Mouse (Mus musculus) ES-E14 (cell line): ENCODE measurements at regions not wholly inside any gene's neighbourhood (a gene's known extent, or its start where the extent isn't known, plus 50 kb on each side); places are given as distances from the start of the nearest gene placed in this dataset.

ENCODE experiments used
- DNase-seq: peaks from one replicate; pipeline ENCODE4 v3.0.0-alpha.2; 2013; ENCODE audit warnings: low read depth, low spot score
- H3K27ac ChIP-seq: 2 replicates; pipeline ENCODE4 v1.5.1; 2012; ENCODE audit warnings: low read depth, mild to moderate bottlenecking, low read length, moderate library complexity, mixed read lengths; ENCODE audit not compliant: poor library complexity, insufficient read depth, severe bottlenecking
- H3K36me3 ChIP-seq: 2 replicates; pipeline ENCODE4 v1.6.1; 2012; ENCODE audit warnings: mild to moderate bottlenecking, low read length, moderate library complexity, mixed read lengths; ENCODE audit not compliant: control insufficient read depth, poor library complexity, insufficient read depth, severe bottlenecking
- H3K4me1 ChIP-seq, 2 experiments: fragments of 150-350 bp in 1 of 2; sonication (generic) in 1 of 2; 2 replicates each; pipeline ENCODE4 v1.6.1; 2012; ENCODE audit warnings: low read length in 2 of 2, mild to moderate bottlenecking in 1 of 2, mixed read lengths in 1 of 2; ENCODE audit not compliant: control insufficient read depth in 2 of 2, insufficient read depth in 2 of 2, poor library complexity in 1 of 2
- H3K4me3 ChIP-seq, 2 experiments: fragments of 150-350 bp in 1 of 2; sonication (generic) in 1 of 2; 2 replicates each; pipeline ENCODE4 v1.5.1; 2012; ENCODE audit warnings: low read length in 2 of 2, low read depth in 1 of 2, mild to moderate bottlenecking in 1 of 2, mixed read lengths in 1 of 2; ENCODE audit not compliant: insufficient read depth in 1 of 2, poor library complexity in 1 of 2, severe bottlenecking in 1 of 2
- H3K9ac ChIP-seq: 2 replicates; pipeline ENCODE4 v1.6.1; 2012; ENCODE audit warnings: low read depth, mild to moderate bottlenecking, low read length, mixed read lengths; ENCODE audit not compliant: poor library complexity, insufficient read depth, severe bottlenecking
- H3K9me3 ChIP-seq: fragments of 150-350 bp; sonication (generic); 2 replicates; pipeline ENCODE4 v1.6.1; 2012; ENCODE audit warnings: low read depth, mild to moderate bottlenecking, low read length; ENCODE audit not compliant: control insufficient read depth, insufficient read depth
- CHD2 ChIP-seq: IDR thresholded peaks from 2 replicates; pipeline ENCODE4 v1.6.1; 2014; ENCODE audit warnings: mild to moderate bottlenecking, low read depth, low read length, inconsistent platforms
- HCFC1 ChIP-seq: IDR thresholded peaks from 2 replicates; pipeline ENCODE4 v1.6.1; 2012; ENCODE audit warnings: low read length, inconsistent platforms, borderline replicate concordance; ENCODE audit not compliant: insufficient read depth
- MAFK ChIP-seq: IDR thresholded peaks from 2 replicates; pipeline ENCODE4 v1.6.1; 2014; ENCODE audit warnings: mild to moderate bottlenecking, low read depth, low read length, inconsistent platforms; ENCODE audit not compliant: insufficient read depth
- ZC3H11A ChIP-seq: IDR thresholded peaks from 2 replicates; pipeline ENCODE4 v1.6.1; 2012; ENCODE audit warnings: low read depth, mild to moderate bottlenecking, inconsistent platforms, low read length, borderline replicate concordance
- ZNF384 ChIP-seq: IDR thresholded peaks from 2 replicates; pipeline ENCODE4 v1.6.1; 2012; ENCODE audit warnings: low read depth, low read length, inconsistent platforms
- in situ Hi-C, 2 experiments: fragments of 600-800 bp; cut with MboI; formaldehyde crosslinking; loops; one replicate each; pipeline ENCODE4 v1.15.1; 2025; ENCODE audit warnings: low sequenced_read_pairs in 2 of 2, inconsistent platforms in 1 of 2; ENCODE audit not compliant: unreplicated experiment in 2 of 2

DNA sequence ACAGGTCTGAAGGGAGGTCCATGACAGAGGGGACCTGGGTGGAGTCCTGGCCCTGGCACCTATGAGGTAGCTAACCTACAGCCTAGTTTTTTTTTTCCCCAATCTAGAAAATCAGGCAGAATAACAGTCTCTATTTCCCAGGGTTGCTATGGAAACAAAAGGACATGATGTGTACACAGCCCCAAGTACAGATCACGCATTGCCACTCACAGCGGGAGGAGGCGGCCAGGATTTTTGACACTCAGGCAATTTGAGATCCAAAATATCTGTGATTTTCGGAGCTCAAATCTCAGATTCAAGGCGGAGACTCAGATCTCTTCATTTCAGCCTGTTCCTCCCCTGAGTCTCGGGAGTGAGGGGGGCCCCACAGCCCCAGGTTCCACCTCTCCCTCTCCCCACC, 318.7 kb downstream of the Matn1 start:
- H3K9ac ChIP-seq = no peak overlapping the region
- no peak for TF ChIP-seq CHD2
- no peak for TF ChIP-seq ZC3H11A
- no peak for TF ChIP-seq MAFK
- TF ChIP-seq ZNF384 = no peak
- TF ChIP-seq HCFC1 = no peak
- no peak for DNase-seq
- no peaks in the 10 kb centered on the region for H3K9me3 ChIP-seq
- H3K36me3 ChIP-seq = no peaks in the 10 kb centered on the region
- no peak overlapping the region for H3K27ac ChIP-seq
- H3K4me3 ChIP-seq = no peak overlapping the region
- 0 out of 4 replicates have a peak, but pooled peaks cover 0 to 2% of the 10 kb centered on the region in 2 experiments for H3K4me1 ChIP-seq
- in situ Hi-C loops = loop anchor here in 1 of 2 experiments (25.0 kb wide), 1 partner anchor 574 kb away; the partner anchor contains the start of genes Mecr and Ptpru

DNA sequence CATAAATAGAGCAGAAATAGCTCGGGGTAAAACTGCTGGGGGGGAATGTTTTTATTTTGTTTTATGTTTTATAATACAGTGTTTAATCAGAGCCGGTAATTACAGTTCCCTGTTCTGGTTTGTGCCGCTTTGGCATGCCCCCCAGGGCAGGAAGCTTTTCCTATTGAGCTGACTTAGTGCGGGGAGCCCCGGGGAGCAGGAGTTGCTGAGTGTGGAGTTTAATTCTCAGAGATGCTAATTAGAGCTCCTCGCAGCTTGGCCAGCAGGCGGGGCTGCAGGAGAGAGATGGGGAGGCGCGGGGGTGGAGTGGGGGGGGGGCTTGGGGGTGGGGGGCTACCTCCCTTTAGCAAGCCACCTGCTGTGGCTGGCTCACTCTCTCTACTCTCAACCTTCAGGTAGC, 322.6 kb downstream of the Matn1 start:
- Histone ChIP-seq H3K4me3 (no peak overlapping the region), H3K9ac (no peak overlapping the region), H3K27ac (no peak overlapping the region), H3K4me1 (0 out of 4 replicates have a peak, but pooled peaks cover 0 to 2% of the 10 kb centered on the region in 2 experiments), H3K9me3 (no peaks in the 10 kb centered on the region), H3K36me3 (no peaks in the 10 kb centered on the region)
- no peak for DNase-seq
- in situ Hi-C loops = loop anchor here in 1 of 2 experiments (25.0 kb wide), 1 partner anchor 571 kb away; the partner anchor contains the start of genes Mecr and Ptpru
- TF ChIP-seq ZNF384 (no peak), MAFK (no peak), ZC3H11A (no peak), HCFC1 (no peak), CHD2 (no peak)

DNA sequence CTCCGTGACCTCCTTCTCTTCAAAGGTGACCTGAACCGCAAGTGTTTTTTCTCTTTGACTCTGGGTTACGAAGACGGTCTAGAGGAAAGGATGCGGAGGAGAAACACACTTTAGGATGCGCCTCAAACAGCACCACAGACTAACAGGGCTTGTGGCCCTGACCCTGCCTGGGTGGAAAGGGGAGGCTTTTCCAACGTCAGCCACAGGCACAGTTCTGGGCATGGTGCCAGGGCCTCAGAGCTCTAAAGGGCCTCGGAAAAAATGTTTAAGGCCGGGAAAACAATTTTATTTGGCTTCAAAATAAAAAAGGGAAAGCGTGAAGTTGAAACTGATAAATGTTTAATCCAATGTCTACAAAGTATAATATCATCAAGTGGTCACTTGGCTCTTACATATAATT, 323.6 kb downstream of the Matn1 start:
- DNase-seq = no peak
- no peak for TF ChIP-seq MAFK
- no peak for TF ChIP-seq ZC3H11A
- no peak for TF ChIP-seq HCFC1
- TF ChIP-seq CHD2 = no peak
- no peak for TF ChIP-seq ZNF384
- no peak overlapping the region for H3K4me3 ChIP-seq
- no peaks in the 10 kb centered on the region for H3K9me3 ChIP-seq
- H3K9ac ChIP-seq = no peak overlapping the region
- no peak overlapping the region for H3K27ac ChIP-seq
- H3K36me3 ChIP-seq = no peaks in the 10 kb centered on the region
- H3K4me1 ChIP-seq = peaks cover 0 to 5% of the 10 kb centered on the region in 2 experiments; a peak in 1 of 4 replicates
- in situ Hi-C loops = loop anchor here in 1 of 2 experiments (25.0 kb wide), 1 partner anchor 570 kb away; the partner anchor contains the start of genes Mecr and Ptpru

DNA sequence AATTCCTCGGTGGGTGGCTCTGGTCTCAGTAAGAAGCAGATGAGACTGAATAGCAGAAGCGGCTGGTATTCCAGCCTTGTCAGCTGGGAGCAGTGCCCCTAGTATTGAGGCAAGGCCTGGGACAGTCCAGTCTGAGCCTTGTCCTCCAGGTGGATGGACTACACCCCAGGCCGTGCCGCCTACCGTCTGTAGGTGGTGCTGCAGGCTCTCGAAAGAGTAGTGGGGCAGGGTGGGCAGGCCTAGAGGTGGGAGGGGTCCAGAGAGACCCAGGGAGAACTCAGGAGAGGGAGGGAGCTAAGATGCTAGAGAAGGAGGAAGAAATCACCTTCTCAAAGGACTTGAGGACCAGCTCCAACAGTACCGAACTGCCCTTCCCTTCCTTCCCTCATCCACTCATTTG, 326.0 kb downstream of the Matn1 start:
- Histone ChIP-seq H3K9me3 (no peaks in the 10 kb centered on the region), H3K9ac (no peak overlapping the region), H3K4me1 (peaks cover 0 to 5% of the 10 kb centered on the region in 2 experiments; a peak in 1 of 4 replicates), H3K4me3 (no peak overlapping the region), H3K27ac (no peak overlapping the region), H3K36me3 (no peaks in the 10 kb centered on the region)
- DNase-seq = no peak
- in situ Hi-C loops = loop anchor here in 1 of 2 experiments (25.0 kb wide), 1 partner anchor 567 kb away; the partner anchor contains the start of genes Mecr and Ptpru
- TF ChIP-seq ZC3H11A (0 out of 2 replicates have a peak, but pooled peaks have one; percentile 21), ZNF384 (no peak)
